Comparison of ENCODE assay signal across 9 mouse cellular contexts in the genomic region with DNA sequence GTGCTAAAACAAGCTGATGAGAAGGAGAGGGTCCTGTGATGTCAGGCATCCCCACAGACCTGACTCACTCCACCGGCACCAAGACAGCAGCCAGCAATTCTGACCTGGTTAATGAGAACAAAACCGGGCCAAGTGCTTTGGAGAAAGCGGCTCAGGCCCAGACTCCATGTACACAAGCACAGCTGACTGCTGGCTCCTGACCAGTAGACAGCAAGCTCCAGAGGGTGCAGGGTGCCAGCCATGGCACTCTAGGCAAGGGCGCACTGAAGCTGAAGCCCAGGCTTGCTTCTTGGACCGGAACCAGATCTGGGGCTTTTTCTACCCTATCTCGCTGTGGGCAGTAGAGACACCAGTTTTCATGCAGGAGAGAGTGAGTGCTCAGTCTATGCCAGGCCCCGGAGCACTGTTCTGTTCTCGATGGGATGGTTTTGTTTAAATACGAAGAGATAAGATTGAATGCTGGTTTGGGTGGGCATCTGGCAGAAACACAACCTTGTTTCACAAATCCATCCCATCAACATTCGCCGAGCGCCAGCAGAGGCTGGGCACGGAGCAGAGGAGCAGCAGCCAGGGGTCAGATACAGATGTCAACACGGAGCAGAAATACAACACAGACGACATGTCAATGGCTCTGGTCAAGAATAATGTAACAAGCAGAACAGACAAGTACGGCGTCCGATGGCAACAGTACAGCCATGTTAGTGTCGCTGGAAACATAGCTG.
DNase-seq lines count a peak whose midpoint lies in the region; ATAC-seq and TF ChIP-seq lines count a peak whose summit lies in the region.
"Had no signal": no experiment of that assay in that cellular context is flagged by ENCODE, and none has a peak within 500 bp of the region (broad histone marks: within the 10 kb centered on the region; RNA-seq: fewer than 3 reads in every experiment).

No protein-coding gene starts in this region.

- H3K27me3 ChIP-seq in liver, embryonic 13.5 days: no peaks in the 10 kb centered on the region
- no peaks in the 10 kb centered on the region for H3K27me3 ChIP-seq in liver, postnatal 0 days (ENCODE audit: insufficient read depth, low read length)
- no peaks in the 10 kb centered on the region for H3K27me3 ChIP-seq in midbrain, postnatal 0 days (ENCODE audit: insufficient read depth, low read length)
- H3K27me3 ChIP-seq: embryonic facial prominence, embryonic 15.5 days; neural tube, embryonic 12.5 days had no signal

- 73% methylated on average over 19 of the region's 19 CpGs for WGBS in liver, embryonic 13.5 days (ENCODE audit: insufficient replicate concordance)
- WGBS in liver, postnatal 0 days (ENCODE audit: insufficient replicate concordance): 80% methylated on average over 19 of the region's 19 CpGs
- WGBS in midbrain, postnatal 0 days: 80% methylated on average over 19 of the region's 19 CpGs

- no peak overlapping the region for H3K9ac ChIP-seq in liver, embryonic 13.5 days
- no peak overlapping the region for H3K9ac ChIP-seq in liver, postnatal 0 days (replicated peaks)
- H3K9ac ChIP-seq in midbrain, postnatal 0 days (replicated peaks; ENCODE audit: low read length, poor library complexity, severe bottlenecking): no peak overlapping the region
- H3K9ac ChIP-seq: embryonic facial prominence, embryonic 15.5 days; neural tube, embryonic 12.5 days had no signal

- H3K9me3 ChIP-seq in liver, embryonic 13.5 days (replicated peaks): no peaks in the 10 kb centered on the region
- no peaks in the 10 kb centered on the region for H3K9me3 ChIP-seq in liver, postnatal 0 days (ENCODE audit: low read length)
- H3K9me3 ChIP-seq in midbrain, postnatal 0 days (ENCODE audit: low read length): no peaks in the 10 kb centered on the region
- H3K9me3 ChIP-seq: embryonic facial prominence, embryonic 15.5 days; neural tube, embryonic 12.5 days had no signal

- no peaks in the 10 kb centered on the region for H3K36me3 ChIP-seq in liver, embryonic 13.5 days
- H3K36me3 ChIP-seq in liver, postnatal 0 days (replicated peaks; ENCODE audit: insufficient read depth, low read length): no peaks in the 10 kb centered on the region
- no peaks in the 10 kb centered on the region for H3K36me3 ChIP-seq in midbrain, postnatal 0 days (ENCODE audit: insufficient read depth, low read length)
- H3K36me3 ChIP-seq: embryonic facial prominence, embryonic 15.5 days; neural tube, embryonic 12.5 days had no signal

- TF ChIP-seq EP300 in liver, postnatal 0 days (IDR thresholded peaks at IDR 0.05; ENCODE audit: low read depth): no peak

- TF ChIP-seq CTCF in liver, postnatal 0 days (IDR thresholded peaks at IDR 0.05; ENCODE audit: low read depth): no peak
- no peak for TF ChIP-seq CTCF in midbrain, postnatal 0 days (IDR thresholded peaks at IDR 0.05)

- DNase-seq in liver, embryonic 13.5 days: no peak
- no peak for DNase-seq in liver, postnatal 0 days
- DNase-seq in cerebellum, postnatal 10 days: peak; percentile 89 to 96
- peak; percentile 68 for DNase-seq in heart, adult 8-10 months (ENCODE audit: low spot score)
- peak; percentile 66 for DNase-seq in midbrain, postnatal 0 days (ENCODE audit: low spot score)
- no peak for DNase-seq in natural killer cell, adult 2 months (ENCODE audit: low spot score in 2 of 2)
- DNase-seq in ovary, adult 18-20 months (ENCODE audit: low spot score): no peak

- H3K4me2 ChIP-seq in liver, embryonic 13.5 days: no peak overlapping the region
- H3K4me2 ChIP-seq in liver, postnatal 0 days (ENCODE audit: low read depth, low read length): no peak overlapping the region
- no peak overlapping the region for H3K4me2 ChIP-seq in midbrain, postnatal 0 days (ENCODE audit: low read depth, low read length, poor library complexity, severe bottlenecking)
- H3K4me2 ChIP-seq: embryonic facial prominence, embryonic 15.5 days; neural tube, embryonic 12.5 days had no signal

- no peak overlapping the region for H3K4me3 ChIP-seq in liver, embryonic 13.5 days (replicated peaks)
- H3K4me3 ChIP-seq in liver, postnatal 0 days (ENCODE audit: low read depth, low read length): no peak overlapping the region
- no peak overlapping the region for H3K4me3 ChIP-seq in midbrain, postnatal 0 days (ENCODE audit: low read depth, low read length)
- H3K4me3 ChIP-seq: embryonic facial prominence, embryonic 15.5 days; neural tube, embryonic 12.5 days had no signal

- H3K4me1 ChIP-seq in liver, embryonic 13.5 days (replicated peaks): no peaks in the 10 kb centered on the region
- no peaks in the 10 kb centered on the region for H3K4me1 ChIP-seq in liver, postnatal 0 days (ENCODE audit: insufficient read depth)
- 0 out of 2 replicates have a peak, but pooled peaks cover 3% of the 10 kb centered on the region for H3K4me1 ChIP-seq in midbrain, postnatal 0 days (ENCODE audit: insufficient read depth, low read length)
- H3K4me1 ChIP-seq: embryonic facial prominence, embryonic 15.5 days had no signal

- ATAC-seq in liver, embryonic 13.5 days (ENCODE audit: low read depth): no peak
- no peak for ATAC-seq in liver, postnatal 0 days
- ATAC-seq in midbrain, postnatal 0 days (ENCODE audit: low FRiP score): no peak

- H3K27ac ChIP-seq in liver, embryonic 13.5 days: peak overlapping the region; percentile 18; the same call in 1 of the 2 replicates
- no peak overlapping the region for H3K27ac ChIP-seq in liver, postnatal 0 days (ENCODE audit: low read depth)
- H3K27ac ChIP-seq in midbrain, postnatal 0 days (ENCODE audit: low read depth, low read length): no peak overlapping the region
- H3K27ac ChIP-seq: embryonic facial prominence, embryonic 15.5 days; neural tube, embryonic 12.5 days had no signal

Comparison
In these comparisons a context has a peak if more than half of its experiments do, and no peak if none do; other contexts are left out.
1. DNase-seq: peak in cerebellum, postnatal 10 days (2 of 2), heart, adult 8-10 months (single experiment) and midbrain, postnatal 0 days (single experiment); none in liver, embryonic 13.5 days (single experiment), liver, postnatal 0 days (single experiment), natural killer cell, adult 2 months (0 of 2) and ovary, adult 18-20 months (single experiment).